Mouse (Mus musculus) megakaryocyte progenitor cell, adult 5-6 weeks (primary cell): ENCODE results near the gene Prkaa1. TPM values are rescaled to one million over a fixed set of nuclear protein-coding genes. Genes with fewer than 3 reads are reported as not detected.

Experiments
- total RNA-seq, 2 experiments: library from RNA; stranded (forward) in 1 of 2; stranded (reverse) in 1 of 2; fragments of 157-497, 149-512 nt in 1 of 2; fragments of 200-1000 nt in 1 of 2; gene quantifications; 2 replicates each; pipeline versions ENCODE4 v1.2.3 to v1.2.4; 2015 to 2017

Gene Prkaa1
- total RNA-seq, 2 experiments from 2014 or later, result 23.5 to 35.6 TPM

Other genes with a start within 250 kb of the Prkaa1 start
- not detected in 2 replicates for gene Mroh2b, start 245.1 kb upstream of the Prkaa1 start, total RNA-seq (2015)
- gene Mroh2b, start 245.1 kb upstream of the Prkaa1 start, total RNA-seq (2017), result not detected in 2 replicates
- gene C7, start 80.1 kb upstream of the Prkaa1 start, total RNA-seq (2015), result not detected in 2 replicates
- gene C7, start 80.1 kb upstream of the Prkaa1 start, total RNA-seq (2017), result not detected in 2 replicates
- gene Card6, start 35.3 kb upstream of the Prkaa1 start, total RNA-seq (2015), result 0.66 and 0.77 TPM in 2 replicates
- 0.04 and 0.41 TPM in 2 replicates for gene Card6, start 35.3 kb upstream of the Prkaa1 start, total RNA-seq (2017)
- 1,416 and 1,430 TPM in 2 replicates for gene Rpl37, start 27.2 kb upstream of the Prkaa1 start, total RNA-seq (2015)
- gene Rpl37, start 27.2 kb upstream of the Prkaa1 start, total RNA-seq (2017), result 1,966 and 2,167 TPM in 2 replicates
- gene Ttc33, start 41.7 kb downstream of the Prkaa1 start, total RNA-seq (2015), result 29.4 and 38.4 TPM in 2 replicates
- 43.1 and 54.2 TPM in 2 replicates for gene Ttc33, start 41.7 kb downstream of the Prkaa1 start, total RNA-seq (2017)
- gene Ptger4, start 100.3 kb downstream of the Prkaa1 start, total RNA-seq (2015), result 11.4 and 11.6 TPM in 2 replicates
- 6.0 and 8.4 TPM in 2 replicates for gene Ptger4, start 100.3 kb downstream of the Prkaa1 start, total RNA-seq (2017)